In the genomic region with DNA sequence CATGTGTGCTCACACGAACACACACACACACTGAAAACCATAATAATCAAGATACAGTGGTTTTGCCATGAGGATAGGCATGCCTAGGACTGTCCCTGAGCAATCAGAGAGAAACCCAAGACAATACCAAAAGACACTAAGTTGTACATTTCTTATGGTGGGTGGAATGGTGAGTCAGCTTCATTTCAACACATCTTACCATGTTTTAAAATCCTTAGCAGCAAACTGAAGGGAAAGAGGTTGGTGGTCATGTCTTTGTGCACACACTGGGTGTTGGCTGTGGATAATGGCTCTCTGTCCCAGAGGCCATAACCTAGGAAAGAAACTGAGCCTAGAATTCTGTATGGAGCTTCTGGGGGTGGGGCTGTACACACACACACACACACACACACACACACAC, we compare ENCODE assay signal across 22 mouse cellular contexts. TPM values are rescaled to one million over a fixed set of nuclear protein-coding genes. Genes with fewer than 3 reads are reported as not detected.
DNase-seq lines count a peak whose midpoint lies in the region; ATAC-seq and TF ChIP-seq lines count a peak whose summit lies in the region.
"Had no signal": no experiment of that assay in that cellular context is flagged by ENCODE, and none has a peak within 500 bp of the region (broad histone marks: within the 10 kb centered on the region; RNA-seq: fewer than 3 reads in every experiment).

No protein-coding gene starts in this region.

- H3K4me1 ChIP-seq in hindbrain, embryonic 11.5 days (replicated peaks; ENCODE audit: control insufficient read depth, insufficient read depth, low read length): peaks cover 6% of the 10 kb centered on the region
- peaks cover 14% of the 10 kb centered on the region for H3K4me1 ChIP-seq in hindbrain, embryonic 14.5 days (replicated peaks; ENCODE audit: control insufficient read depth, insufficient read depth, low read length)
- peaks cover 21% of the 10 kb centered on the region for H3K4me1 ChIP-seq in hindbrain, postnatal 0 days (ENCODE audit: insufficient read depth, low read length)

- TF ChIP-seq CTCF in hindbrain, postnatal 0 days (IDR thresholded peaks at IDR 0.05; ENCODE audit: low read depth): no peak

- no peaks in the 10 kb centered on the region for H3K27me3 ChIP-seq in hindbrain, embryonic 11.5 days (ENCODE audit: control insufficient read depth, insufficient read depth, low read length)
- H3K27me3 ChIP-seq in hindbrain, embryonic 14.5 days (ENCODE audit: control insufficient read depth, insufficient read depth, low read length): no peaks in the 10 kb centered on the region
- no peaks in the 10 kb centered on the region for H3K27me3 ChIP-seq in hindbrain, postnatal 0 days (ENCODE audit: insufficient read depth, low read length)
- H3K27me3 ChIP-seq: forebrain, embryonic 15.5 days; limb, embryonic 12.5 days; midbrain, embryonic 12.5 days had no signal

- H3K4me3 ChIP-seq in hindbrain, embryonic 11.5 days (ENCODE audit: low read depth, low read length): no peak overlapping the region
- no peak overlapping the region for H3K4me3 ChIP-seq in hindbrain, embryonic 14.5 days (replicated peaks; ENCODE audit: low read length)
- H3K4me3 ChIP-seq in hindbrain, postnatal 0 days (ENCODE audit: low read length): no peak overlapping the region
- H3K4me3 ChIP-seq: forebrain, embryonic 15.5 days; heart, adult 2 months; limb, embryonic 12.5 days; liver, embryonic 12.5 days; midbrain, embryonic 12.5 days had no signal

- DNase-seq in hindbrain, embryonic 11.5 days (ENCODE audit: low spot score): no peak
- no peak for DNase-seq in hindbrain, embryonic 14.5 days (ENCODE audit: low spot score)
- DNase-seq in 416B (ENCODE audit: low read depth): peak; percentile 19
- DNase-seq in brain, adult 2 months (ENCODE audit: low read depth, low spot score): peak; percentile 66
- no peak for DNase-seq in hindbrain, postnatal 0 days (ENCODE audit: low spot score)
- DNase-seq in kidney, adult 18-20 months: no peak
- no peak for DNase-seq in kidney, adult 9 months
- DNase-seq: adrenal gland, postnatal 10 days; gastrocnemius, postnatal 25 days; kidney, adult 2 months; kidney, postnatal 10 days; lung, postnatal 14 days; thymus, adult 18-20 months; thymus, postnatal 4 days had no signal

- no peak for ATAC-seq in hindbrain, embryonic 11.5 days (ENCODE audit: low FRiP score)
- ATAC-seq in hindbrain, embryonic 14.5 days (ENCODE audit: low FRiP score): no peak
- ATAC-seq in hindbrain, postnatal 0 days: no peak
- ATAC-seq: forebrain, embryonic 15.5 days; liver, embryonic 12.5 days had no signal

- H3K9me3 ChIP-seq in hindbrain, embryonic 11.5 days (ENCODE audit: control insufficient read depth, low read length): no peaks in the 10 kb centered on the region
- H3K9me3 ChIP-seq in hindbrain, embryonic 14.5 days (ENCODE audit: control insufficient read depth, low read length): no peaks in the 10 kb centered on the region
- H3K9me3 ChIP-seq in hindbrain, postnatal 0 days (ENCODE audit: low read length): no peaks in the 10 kb centered on the region
- H3K9me3 ChIP-seq: forebrain, embryonic 15.5 days; G1E; limb, embryonic 12.5 days; liver, embryonic 12.5 days; midbrain, embryonic 12.5 days had no signal

- H3K27ac ChIP-seq in hindbrain, embryonic 11.5 days (ENCODE audit: low read depth, low read length): peak overlapping the region; percentile 13; the same call in 1 of the 2 replicates
- H3K27ac ChIP-seq in hindbrain, embryonic 14.5 days: no peak overlapping the region
- H3K27ac ChIP-seq in hindbrain, postnatal 0 days: peak overlapping the region; percentile 68; the same call in 1 of the 2 replicates
- H3K27ac ChIP-seq: forebrain, embryonic 15.5 days; heart, adult 2 months; limb, embryonic 12.5 days; liver, embryonic 12.5 days; midbrain, embryonic 12.5 days had no signal

- no peaks in the 10 kb centered on the region for H3K36me3 ChIP-seq in hindbrain, embryonic 11.5 days (ENCODE audit: control insufficient read depth, insufficient read depth, low read length)
- H3K36me3 ChIP-seq in hindbrain, embryonic 14.5 days (replicated peaks; ENCODE audit: control insufficient read depth, insufficient read depth): no peaks in the 10 kb centered on the region
- no peaks in the 10 kb centered on the region for H3K36me3 ChIP-seq in hindbrain, postnatal 0 days (ENCODE audit: insufficient read depth, low read length)
- H3K36me3 ChIP-seq: forebrain, embryonic 15.5 days; G1E; limb, embryonic 12.5 days; liver, embryonic 12.5 days; midbrain, embryonic 12.5 days had no signal

- no peak overlapping the region for H3K4me2 ChIP-seq in hindbrain, embryonic 11.5 days (replicated peaks; ENCODE audit: low read depth, low read length)
- H3K4me2 ChIP-seq in hindbrain, embryonic 14.5 days (replicated peaks): no peak overlapping the region
- no peak overlapping the region for H3K4me2 ChIP-seq in hindbrain, postnatal 0 days (ENCODE audit: low read depth, low read length)
- H3K4me2 ChIP-seq: forebrain, embryonic 15.5 days; limb, embryonic 12.5 days; liver, embryonic 12.5 days; midbrain, embryonic 12.5 days had no signal

- 65% methylated on average over 1 of the region's 1 CpGs for WGBS in hindbrain, embryonic 11.5 days
- 72% methylated on average over 1 of the region's 1 CpGs for WGBS in hindbrain, embryonic 14.5 days
- 89% methylated on average over 1 of the region's 1 CpGs for WGBS in hindbrain, postnatal 0 days

- no peak overlapping the region for H3K9ac ChIP-seq in hindbrain, embryonic 11.5 days (ENCODE audit: low read depth, low read length)
- H3K9ac ChIP-seq in hindbrain, embryonic 14.5 days: no peak overlapping the region
- no peak overlapping the region for H3K9ac ChIP-seq in hindbrain, postnatal 0 days (replicated peaks; ENCODE audit: low read length)
- H3K9ac ChIP-seq: forebrain, embryonic 15.5 days; limb, embryonic 12.5 days; liver, embryonic 12.5 days; midbrain, embryonic 12.5 days had no signal

RNA-seq across cellular contexts. Expression of a gene that starts 32.2 kb away (rescaled TPM):
- 4.5 and 4.6 TPM in 2 replicates for polyA plus RNA-seq in hindbrain, embryonic 11.5 days (2014; fragmentation: Nextera tagmentation; extraction: Ambion mirVana)
- 31.7 and 35.3 TPM in 2 replicates for polyA plus RNA-seq in hindbrain, embryonic 14.5 days (2014; fragmentation: Nextera tagmentation; extraction: Ambion mirVana)
- total RNA-seq in hindbrain, postnatal 0 days (2014; rRNA removed): 50.2 and 53.9 TPM in 2 replicates
- polyA plus RNA-seq in hindbrain, postnatal 0 days (2015; fragmentation: Nextera tagmentation; extraction: Ambion mirVana): 44.9 and 45.2 TPM in 2 replicates
- total RNA-seq: CH12.LX had no signal
- polyA plus RNA-seq: G1E; heart, embryonic 14.5 days; liver, embryonic 12.5 days had no signal

Comparison
In these comparisons a context has a peak if more than half of its experiments do, and no peak if none do; other contexts are left out.
1. DNase-seq: peak in 416B (single experiment) and brain, adult 2 months (single experiment); none in hindbrain, embryonic 11.5 days (single experiment), hindbrain, embryonic 14.5 days (single experiment), hindbrain, postnatal 0 days (single experiment), kidney, adult 18-20 months (single experiment) and kidney, adult 9 months (single experiment).